Mouse (Mus musculus): Measurements from ENCODE around the gene R3hdm2.

Gene R3hdm2

DNA sequence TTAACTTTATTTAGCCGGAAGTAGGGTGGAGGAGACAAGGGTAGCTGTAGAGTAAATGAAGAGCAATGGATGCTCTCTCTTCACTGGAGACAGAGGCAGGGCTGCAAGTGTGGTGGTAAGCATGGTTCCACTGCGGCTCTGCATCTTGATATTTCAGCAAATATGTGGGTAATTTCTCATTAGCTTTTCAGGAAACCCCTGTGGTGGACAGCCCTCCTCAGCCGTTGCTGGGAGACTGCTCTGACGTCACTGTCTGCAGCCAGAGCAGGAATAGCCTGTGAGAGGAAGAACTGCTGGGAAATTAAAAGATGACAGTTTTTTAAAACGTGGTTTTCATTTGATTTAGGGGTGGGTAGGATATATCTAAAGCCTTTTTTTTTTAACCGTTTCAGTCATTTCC is 41.9 kb downstream of the R3hdm2 start:
- DNase-seq (ENCODE audit: low spot score in 2 of 2) = peak; percentile 10 to 19

DNA sequence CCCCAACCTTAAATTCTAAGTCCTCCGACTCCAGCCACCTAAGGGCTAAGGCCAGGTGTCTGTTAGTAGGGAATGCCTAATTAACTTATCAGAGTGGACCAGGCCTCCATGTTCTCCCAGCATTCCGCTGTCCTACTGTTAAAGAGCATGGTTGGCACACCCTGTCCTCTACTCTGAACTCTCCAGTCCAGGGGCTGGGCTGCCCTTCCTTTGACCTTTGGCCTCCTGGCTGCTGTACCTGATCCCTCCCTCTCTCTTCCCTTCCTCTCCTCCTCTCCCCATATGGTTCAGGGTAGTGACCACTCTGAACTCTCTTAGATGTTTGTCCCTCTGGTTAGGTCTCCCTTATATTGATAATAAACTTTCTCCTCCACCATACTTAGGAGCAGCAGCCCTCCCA is 45.7 kb downstream of the R3hdm2 start:
- DNase-seq (ENCODE audit: low spot score in 2 of 2) = no peak

DNA sequence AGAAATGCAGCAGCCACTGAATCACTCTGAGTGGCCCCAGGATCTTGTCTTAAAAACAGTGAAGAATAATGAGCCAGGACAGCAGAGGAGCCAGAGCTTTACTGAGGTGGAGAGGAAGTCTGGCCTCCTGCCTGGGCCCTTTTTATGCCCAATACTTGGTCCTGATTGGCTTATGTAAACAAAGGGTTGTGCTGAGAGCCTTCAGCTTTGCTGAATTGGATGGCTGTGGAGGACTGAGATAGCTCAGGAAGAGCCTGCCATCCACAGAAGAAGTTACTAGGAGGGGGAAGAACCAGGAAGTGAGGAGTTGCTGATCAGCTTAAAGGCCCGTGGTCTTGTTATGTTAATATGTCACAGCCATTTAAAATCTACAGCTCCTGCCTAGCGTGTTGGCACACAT is 46.5 kb downstream of the R3hdm2 start:
- DNase-seq (ENCODE audit: low spot score in 2 of 2) = no peak

DNA sequence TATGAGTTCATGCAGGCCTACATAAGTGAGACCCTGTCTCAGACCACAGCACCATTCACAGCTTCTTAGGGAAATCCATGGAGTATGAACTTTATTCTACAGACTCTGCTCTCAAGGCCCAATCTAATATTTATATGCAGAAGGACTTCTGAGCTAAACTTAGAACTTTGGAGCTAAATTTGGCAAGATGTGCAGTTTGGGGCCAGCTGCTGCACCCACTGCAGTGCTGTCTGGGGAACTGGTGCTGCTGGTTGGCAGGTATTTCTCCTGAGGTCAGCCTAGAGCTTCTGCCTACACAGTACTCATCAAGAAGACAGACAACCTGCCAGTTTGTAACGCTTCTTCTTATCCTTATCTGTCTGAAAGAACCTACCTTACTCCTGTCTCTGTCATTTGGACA is 47.0 kb downstream of the R3hdm2 start:
- no peak for DNase-seq (ENCODE audit: low spot score in 2 of 2)

DNA sequence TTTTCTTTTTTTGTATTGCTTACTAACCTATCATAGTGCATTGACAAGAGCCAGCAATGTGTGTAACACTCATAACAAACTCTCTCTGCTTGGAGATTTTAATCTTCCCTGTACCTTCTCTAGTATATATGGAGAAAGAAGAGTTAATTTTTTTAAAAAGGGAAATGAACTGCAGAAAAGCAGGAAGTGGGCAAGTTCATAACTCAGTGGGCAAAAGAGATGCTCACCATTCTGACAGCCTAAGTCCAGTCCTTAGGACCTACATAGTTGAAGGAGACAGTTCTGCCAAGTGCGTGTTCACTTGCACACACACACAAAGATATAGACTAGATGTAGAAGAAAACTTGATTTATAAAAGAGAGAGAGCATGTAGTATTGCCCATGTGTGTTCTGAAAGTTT is 47.9 kb downstream of the R3hdm2 start:
- no peak for DNase-seq (ENCODE audit: low spot score in 2 of 2)

DNA sequence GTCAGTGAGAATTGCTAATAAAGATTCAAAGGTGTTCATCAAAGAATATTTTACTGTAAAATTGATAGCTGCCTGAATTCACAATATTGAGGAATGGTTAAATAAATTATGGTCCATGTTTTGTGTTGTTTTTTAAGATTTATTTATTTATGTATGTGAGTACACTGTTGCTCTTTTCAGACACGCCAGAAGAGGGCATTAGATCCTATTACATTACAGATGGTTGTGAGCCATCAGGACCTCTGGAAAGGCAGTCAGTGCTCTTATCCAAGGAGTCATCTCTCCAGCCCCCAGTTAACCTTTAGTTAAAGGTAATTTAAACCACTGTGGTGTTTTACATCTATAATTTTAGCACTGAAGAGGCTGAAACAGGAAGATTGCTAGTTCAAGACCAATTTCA is 49.4 kb downstream of the R3hdm2 start:
- no peak for DNase-seq (ENCODE audit: low spot score in 2 of 2)

DNA sequence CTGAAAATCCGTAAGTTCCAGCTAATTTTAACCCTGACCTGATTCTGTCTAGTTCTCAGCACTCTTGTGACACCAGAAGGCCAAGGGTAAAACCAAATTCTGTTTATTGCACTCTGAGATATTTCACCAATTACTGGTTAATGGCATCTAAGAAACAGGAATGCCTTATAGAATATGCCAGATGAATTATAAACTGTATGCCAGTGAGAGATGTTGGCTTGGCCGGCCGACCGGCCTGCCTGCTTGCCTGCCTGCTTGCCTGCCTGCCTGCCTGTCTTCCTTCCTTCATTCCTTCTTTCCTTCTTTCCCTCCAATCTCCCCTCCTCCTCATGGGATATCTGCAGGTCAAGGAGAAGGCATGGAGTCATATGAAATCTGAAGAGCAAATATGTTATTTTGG is 52.3 kb downstream of the R3hdm2 start:
- DNase-seq (ENCODE audit: low spot score in 2 of 2) = no peak

DNA sequence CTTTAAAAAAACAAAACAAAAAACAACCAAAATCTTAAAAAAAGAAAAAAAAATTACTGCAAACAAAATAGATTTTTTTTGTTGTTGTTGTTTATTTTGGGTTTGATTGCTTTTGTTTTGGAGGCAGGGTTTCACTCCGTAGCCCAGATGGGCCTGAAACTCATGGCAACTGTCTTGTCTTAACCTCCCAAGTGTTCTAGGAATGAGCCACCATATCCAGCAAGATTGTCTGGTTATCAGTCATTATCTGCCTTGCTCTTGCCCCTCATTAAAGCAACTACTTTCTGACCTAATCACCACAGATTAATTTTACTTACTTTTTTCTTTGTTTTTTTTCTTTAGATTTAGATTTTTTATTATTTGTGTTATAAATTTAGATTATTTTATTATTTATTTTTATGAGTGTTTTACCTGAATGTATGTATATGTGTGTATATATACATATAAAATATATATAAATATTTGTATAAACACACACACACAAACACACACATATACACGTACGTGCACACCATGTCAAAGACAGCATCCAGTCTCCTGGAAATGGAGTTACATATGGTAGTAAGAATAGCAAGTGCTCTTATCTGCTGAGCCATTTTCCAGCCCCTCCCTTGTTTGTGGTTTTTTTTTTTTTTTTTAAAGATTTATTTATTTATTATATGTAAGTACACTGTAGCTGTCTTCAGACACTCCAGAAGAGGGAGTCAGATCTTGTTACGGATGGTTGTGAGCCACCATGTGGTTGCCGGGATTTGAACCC is 57.4 kb downstream of the R3hdm2 start:
- no peak for DNase-seq (ENCODE audit: low spot score in 2 of 2)

DNA sequence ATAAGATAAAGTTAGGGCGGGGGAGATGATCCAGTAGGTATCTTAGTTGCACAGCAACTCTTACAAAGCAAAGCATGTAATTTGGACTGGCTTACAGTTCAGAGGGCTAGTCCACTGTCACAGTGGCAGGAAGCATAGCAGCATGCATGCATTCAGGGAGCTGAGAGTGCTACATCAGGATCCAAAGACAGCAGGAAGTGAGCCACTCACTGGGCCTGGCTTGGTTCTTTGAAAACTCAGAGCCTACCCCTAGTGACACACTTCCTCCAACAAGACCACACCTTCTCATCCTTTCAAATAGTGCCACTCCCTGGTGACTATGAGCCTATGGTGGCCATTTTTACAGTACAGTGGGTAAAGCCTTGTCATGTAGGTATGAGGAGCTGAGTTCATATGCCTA is 73.6 kb downstream of the R3hdm2 start:
- DNase-seq (ENCODE audit: low spot score in 2 of 2) = no peak

DNA sequence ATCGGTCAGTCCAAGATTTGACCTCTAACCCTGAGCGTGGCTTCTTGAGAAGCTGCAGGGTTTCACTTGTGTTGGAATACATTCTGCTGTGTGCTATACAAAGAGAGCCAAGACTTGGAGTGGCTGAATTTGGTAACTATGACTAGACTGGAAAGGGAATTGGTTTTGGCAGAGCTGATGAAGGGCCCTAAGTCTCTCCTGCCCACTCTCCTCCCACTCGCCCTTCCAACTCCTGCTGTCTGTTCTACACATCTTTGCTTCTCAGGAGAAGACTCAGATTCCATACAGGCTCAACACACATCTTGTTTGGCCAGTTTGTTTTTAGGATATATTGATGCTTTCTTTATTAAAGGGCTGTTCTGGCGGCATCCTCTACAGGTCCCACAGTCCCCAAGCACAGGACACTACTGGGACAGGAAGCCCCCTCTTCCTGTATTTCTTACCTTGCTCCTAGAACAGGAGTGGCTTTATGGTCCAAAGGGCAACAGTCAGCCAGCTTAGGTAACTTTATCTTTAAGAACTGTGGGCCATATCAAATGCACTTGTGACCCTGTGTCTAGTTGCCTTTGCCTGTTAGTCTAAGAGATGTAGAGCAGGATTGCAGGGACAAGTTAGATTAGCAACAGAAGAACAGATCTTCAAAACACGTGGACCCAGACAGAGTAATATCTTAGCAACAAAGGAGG is 82.4 kb downstream of the R3hdm2 start:
- no peak for DNase-seq (ENCODE audit: low spot score in 2 of 2)

DNA sequence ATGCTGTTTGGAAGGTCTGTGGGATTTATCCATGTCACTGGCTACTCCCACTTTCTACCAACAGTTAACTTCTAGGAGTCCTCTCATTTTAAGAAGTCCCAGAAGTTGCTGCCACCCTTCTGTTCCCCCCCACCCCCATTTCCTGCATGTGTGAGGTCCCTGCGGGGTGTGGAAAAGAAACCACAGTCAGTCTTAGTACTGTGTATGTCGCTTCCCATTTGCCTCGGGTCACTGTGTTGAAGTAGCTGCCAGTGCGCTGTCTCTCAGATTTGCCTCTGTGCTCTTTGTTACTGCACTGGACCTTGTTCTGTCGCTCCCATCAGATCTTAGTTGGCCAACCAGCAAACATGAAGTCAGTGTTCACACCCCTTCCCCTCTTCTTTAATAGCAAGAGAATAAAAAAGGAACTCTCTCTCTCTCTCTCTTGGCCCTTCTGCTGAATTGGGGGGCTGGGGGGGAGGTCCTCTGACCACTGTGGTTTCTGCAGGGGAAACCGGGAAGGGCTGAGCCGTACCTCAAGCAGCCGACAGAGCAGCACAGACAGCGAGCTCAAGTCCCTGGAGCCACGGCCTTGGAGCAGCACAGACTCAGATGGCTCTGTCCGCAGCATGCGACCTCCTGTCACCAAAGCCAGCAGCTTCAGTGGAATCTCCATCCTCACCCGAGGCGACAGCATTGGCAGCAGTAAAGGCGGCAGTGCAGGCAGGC is 91.3 kb downstream of the R3hdm2 start:
- DNase-seq (ENCODE audit: low spot score in 2 of 2) = peak in 1 of 2 experiments; percentile 2

DNA sequence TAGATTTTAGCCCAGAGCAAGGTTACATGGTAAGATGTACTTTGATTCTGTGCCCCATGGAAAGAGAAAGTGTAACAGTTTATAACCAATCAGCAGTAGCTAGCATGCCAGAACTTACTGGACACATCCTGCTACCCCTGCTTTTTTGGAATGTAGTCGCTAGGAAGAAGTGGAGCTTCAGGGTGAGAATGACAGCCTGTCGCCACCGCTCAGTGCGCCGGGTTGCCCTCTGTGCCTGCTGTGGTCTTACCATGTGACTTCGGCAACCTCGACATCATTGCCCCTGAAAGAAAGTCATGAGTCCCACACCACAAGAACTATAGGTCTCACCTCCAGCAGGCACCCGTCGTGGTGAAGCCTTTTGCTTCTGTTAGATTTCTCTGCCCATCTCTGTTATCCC is 92.6 kb downstream of the R3hdm2 start:
- no peak for DNase-seq (ENCODE audit: low spot score in 2 of 2)

DNA sequence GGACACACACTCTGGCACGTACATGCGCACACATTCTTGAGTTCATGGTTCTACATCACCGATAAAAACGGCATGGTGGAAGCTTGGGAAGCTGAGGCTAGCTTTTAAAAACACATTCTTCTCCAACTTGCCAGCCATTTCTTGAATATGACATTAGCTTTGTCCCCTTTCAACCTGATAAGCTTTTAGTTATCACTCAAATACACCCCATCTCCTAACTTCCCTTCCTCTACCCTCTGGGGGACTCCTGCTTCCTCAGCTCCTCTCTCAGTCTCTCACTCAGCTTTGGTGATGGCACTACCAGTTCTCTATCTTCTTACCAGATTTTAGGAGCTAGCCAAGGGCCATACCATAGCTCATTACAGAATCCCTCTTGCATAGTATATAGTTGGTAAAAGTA is 95.0 kb downstream of the R3hdm2 start:
- DNase-seq (ENCODE audit: low spot score in 2 of 2) = no peak

DNA sequence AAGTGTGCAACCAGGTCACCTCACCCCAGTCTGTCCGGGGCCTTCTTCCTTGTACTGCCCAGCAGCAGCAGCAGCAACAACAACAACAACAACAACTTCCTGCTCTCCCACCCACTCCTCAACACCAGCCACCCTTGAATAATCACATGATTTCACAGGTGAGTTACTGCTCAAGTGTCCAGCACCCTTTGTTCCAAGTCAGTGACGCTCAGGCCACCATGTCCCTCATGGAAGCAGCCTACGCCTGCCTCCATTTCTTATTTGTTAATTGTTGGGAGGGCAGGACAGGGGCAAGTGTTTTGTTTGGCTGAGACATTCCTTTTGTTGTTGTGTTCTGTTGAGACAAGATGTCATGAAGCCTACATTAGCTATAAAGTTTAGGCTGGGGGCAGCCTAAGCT is 96.4 kb downstream of the R3hdm2 start:
- no peak for DNase-seq (ENCODE audit: low spot score in 2 of 2)

DNA sequence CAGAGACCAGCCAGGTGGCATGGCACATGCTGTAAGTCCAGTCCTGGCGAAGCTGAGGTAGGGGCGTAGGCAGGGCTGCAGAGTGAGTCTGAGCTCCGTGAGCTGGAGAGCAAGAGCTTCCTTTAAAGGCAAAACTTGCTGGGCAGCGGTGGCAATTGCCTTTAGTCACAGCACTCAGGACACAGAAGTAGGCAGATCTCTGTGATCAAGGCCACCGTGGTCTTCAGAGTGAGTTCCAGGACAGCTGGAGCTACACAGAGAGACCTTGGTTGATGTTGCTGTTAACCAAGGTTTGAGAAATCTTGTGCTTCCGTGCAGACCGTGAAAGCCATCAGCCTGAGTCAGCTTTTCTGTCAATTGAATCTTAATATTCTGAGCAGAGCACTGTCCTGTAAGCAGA is 97.2 kb downstream of the R3hdm2 start:
- no peak for DNase-seq (ENCODE audit: low spot score in 2 of 2)

DNA sequence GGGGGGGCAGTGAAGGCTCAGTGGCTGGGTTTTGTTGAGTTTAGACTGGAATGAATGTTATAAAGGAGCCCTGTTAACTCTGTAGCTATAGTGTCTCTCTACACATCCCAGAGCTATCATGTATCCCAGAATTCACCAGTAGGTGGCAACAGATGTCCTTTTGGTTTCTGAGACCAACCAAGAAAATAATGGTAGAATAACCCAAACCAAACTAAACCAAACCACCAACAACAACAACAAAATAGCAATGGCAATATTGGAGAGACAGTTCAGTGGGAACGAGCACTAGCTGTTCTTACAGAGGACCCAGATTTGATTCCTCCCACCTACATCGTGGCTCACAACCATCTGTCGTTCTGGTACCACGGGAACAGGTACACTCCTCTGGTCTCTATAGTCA is 99.0 kb downstream of the R3hdm2 start:
- no peak for DNase-seq (ENCODE audit: low spot score in 2 of 2)

DNA sequence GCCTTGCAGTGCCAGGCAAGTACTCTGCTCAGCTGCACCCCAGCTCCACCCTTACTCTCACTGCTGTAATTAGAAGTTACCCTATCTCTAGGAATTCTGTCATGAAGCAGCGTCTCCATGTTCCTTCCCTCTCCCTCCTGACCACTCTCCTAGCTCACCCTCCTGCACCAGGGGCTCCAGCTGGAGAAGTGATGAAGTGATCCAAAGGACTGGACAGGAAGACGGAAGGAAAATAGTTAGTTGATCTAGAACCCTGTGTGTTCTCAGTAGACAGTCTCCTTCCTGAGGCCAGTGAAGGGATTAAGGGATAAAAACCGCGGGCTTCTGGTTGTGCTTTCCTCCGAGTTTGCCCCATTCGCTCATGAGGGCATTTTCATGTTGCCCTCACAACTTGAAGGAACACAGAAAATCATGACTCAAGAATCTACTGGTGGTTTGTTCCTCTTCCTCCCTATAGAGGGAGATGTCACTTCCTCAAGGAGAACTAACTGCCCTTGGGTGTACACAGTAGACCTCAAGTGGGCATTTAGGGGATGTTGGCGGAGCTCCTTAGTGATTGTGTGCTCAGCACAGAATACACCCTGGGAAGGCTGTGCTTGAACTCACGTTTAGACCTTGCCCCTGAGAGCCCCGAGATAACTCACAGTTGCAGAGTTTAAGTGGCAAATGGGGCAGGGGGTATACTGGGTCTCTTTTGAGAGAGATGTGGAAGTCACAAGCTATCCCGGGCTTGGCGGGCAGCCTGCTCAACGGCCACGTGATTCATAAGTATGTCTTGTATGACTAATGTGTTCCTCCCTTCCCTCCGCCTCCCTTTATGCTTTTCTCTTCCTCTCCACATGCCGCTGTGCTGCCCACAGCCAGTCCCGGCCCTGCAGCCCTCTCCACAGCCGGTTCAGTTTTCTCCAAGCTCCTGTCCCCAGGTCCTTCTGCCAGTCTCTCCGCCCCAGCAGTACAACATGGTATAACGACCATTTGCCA is 101.0 kb downstream of the R3hdm2 start:
- peak; percentile 12 to 34 for DNase-seq (ENCODE audit: low spot score in 2 of 2)

DNA sequence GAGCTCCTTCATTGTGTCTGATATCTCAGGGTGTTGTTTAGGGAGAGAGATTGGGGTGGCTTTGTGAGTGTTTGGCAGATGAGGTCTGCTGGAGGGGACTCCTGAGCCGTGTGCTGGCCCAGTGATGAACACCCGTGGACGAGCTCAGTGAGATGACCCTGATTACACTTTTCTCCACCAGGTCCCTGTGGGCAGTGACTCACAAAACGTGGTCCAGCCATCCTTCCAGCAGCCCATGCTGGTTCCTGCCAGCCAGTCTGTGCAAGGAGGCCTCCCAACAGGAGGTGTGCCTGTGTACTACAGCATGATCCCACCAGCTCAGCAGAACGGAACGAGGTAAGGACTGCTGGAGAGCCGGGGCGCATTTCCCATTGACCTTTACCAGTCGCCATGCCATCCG is 105.1 kb downstream of the R3hdm2 start:
- no peak for DNase-seq (ENCODE audit: low spot score in 2 of 2)

DNA sequence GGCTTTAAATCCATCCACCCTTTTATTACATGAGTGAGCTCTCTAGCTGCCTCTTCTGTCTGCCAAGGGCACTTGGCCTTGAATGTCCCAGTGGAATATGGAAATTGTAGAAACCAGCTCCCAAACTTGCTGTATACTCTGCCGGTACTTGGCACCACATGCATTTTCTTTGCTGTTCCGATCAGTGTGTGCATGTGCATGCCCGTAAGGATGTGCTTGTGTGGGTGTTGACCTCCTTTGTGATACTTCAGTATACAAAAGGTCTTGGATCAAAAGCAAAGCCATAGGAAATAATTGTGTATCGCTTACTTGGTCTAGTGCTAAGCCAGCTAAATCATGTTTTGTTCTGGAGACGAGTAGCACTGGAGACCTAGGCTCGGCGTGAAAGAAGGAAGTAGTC is 108.7 kb downstream of the R3hdm2 start:
- DNase-seq (ENCODE audit: low spot score in 2 of 2) = no peak

DNA sequence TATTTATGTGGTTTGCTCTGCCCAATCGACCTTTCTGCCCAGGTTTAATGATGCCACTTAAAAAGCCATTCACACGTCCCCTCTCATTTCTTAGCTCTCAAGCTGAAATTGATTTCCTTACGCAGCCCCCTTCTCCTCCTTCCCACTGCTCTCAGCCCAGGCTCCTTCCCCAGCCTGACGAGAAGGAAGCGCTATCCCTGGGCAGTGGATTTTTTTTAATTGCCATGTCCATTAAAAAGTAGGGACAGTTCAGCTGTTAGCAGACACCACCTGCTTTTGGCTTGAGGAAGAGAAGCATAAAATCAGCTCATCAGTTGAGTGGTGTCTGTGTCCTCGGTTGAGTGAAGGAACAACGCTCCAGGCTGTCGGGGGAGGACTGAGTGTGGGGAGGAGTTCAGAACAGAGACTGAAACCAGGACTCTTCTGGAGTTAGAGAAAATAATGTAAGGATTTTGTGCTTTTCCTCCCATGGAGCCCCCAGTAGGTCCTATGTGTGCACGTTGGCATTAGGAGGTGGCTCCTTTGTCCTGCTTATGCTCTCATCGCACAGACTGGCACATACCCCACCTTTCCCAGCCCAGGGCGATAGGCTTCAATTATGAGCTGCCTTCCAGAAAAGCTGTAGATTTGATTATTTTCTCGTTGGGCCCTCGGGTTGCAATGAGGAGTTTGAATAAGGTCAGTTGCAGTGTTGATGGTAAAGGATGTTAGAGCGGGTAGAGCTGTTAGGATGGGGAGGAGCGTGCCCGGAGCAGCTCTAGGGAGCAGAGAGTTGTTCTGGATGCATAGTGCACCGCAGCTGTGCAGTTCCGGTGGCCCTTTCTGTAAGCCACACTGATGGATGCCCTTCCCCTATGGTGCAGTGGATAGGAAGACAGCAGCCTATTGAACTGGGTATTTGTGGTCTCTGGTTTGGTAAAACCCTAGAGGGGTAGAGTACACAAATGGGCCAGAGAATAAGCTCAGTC is 110.3 kb downstream of the R3hdm2 start:
- DNase-seq (ENCODE audit: low spot score in 2 of 2) = no peak

DNA sequence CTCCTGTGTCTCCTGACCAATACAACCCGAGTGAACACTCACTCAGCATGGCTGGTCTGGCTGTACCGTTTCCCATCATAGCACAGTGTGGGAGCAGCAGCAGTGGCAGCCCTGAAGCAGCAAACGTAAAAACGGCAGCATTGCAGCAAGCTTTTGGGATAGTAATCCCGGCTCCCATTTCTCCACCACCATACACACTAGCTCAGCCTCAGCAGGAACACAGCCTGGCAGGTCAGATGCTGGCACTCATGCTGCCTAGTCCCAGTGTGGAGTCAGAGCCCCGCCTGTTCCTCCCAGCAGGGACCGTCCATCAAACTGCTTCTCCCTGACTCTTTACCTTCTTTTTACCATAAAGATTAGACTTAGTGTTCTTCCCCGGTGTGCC is 111.0 kb downstream of the R3hdm2 start:
- no peak for DNase-seq (ENCODE audit: low spot score in 2 of 2)
